In the genomic region with DNA sequence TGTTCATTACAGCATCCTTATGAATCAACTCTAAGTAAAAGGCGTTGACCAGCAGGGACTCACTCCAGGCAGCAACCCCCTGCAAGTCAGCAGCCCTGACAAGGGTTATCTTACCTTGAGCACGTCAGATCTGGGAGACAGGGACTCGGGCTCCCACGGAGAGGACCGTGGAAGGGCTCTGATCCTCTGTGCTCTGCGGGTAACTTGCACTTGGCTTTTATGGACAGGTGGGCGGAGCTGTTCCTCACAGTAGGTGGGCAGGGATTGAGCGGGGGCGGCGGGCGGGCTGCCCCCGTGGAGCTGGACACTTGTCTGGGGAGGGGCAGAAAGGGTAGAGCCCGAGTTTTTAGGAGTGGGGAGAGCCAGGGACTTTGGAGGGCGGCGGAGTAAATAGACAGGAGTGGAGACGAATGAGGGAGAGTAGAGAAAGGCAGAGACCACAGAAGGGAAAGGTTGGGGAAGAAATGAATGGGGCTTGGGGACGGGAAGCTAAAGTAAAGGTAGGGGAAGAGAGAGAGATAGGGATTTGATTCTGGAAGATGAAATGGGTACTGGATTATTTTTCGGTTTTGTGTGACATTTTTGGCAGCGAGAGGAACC, we compare ENCODE assay signal across 8 mouse cellular contexts. TPM values are rescaled to one million over a fixed set of nuclear protein-coding genes. Genes with fewer than 3 reads are reported as not detected.
DNase-seq lines count a peak whose midpoint lies in the region; ATAC-seq lines count a peak whose summit lies in the region.

Gene Col8a1 (minus strand): TSS at position 212 of the 600 bp plus-strand sequence.

- peak within 1 kb of the TSS; percentile 53 for H3K4me3 ChIP-seq in forebrain, embryonic 10.5 days
- peak within 1 kb of the TSS; percentile 40 for H3K4me3 ChIP-seq in hindbrain, embryonic 12.5 days
- 0 out of 2 replicates have a peak within 1 kb of the TSS, but pooled peaks have one; percentile 4 for H3K4me3 ChIP-seq in liver, embryonic 13.5 days (replicated peaks)
- peak within 1 kb of the TSS; percentile 51 for H3K4me3 ChIP-seq in stomach, embryonic 16.5 days (replicated peaks; ENCODE audit: low read length)

- H3K36me3 ChIP-seq in forebrain, embryonic 10.5 days (replicated peaks) = no peaks in the 10 kb centered on the region
- no peaks in the 10 kb centered on the region for H3K36me3 ChIP-seq in hindbrain, embryonic 12.5 days
- H3K36me3 ChIP-seq in liver, embryonic 13.5 days = no peaks in the 10 kb centered on the region
- H3K36me3 ChIP-seq in stomach, embryonic 16.5 days (ENCODE audit: control insufficient read depth, insufficient read depth, low read length) = no peaks in the 10 kb centered on the region

- peak within 1 kb of the TSS; percentile 52 for H3K9ac ChIP-seq in hindbrain, embryonic 12.5 days
- H3K9ac ChIP-seq in liver, embryonic 13.5 days = no peak within 1 kb of the TSS
- H3K9ac ChIP-seq in stomach, embryonic 16.5 days (ENCODE audit: low read length) = peak within 1 kb of the TSS; percentile 67

- peak within 1 kb of the TSS; percentile 74 for H3K4me2 ChIP-seq in hindbrain, embryonic 12.5 days (replicated peaks)
- peak within 1 kb of the TSS; percentile 48 for H3K4me2 ChIP-seq in liver, embryonic 13.5 days
- H3K4me2 ChIP-seq in stomach, embryonic 16.5 days (ENCODE audit: low read depth, low read length) = peak within 1 kb of the TSS; percentile 81

- no peaks in the 10 kb centered on the region for H3K9me3 ChIP-seq in forebrain, embryonic 10.5 days
- no peaks in the 10 kb centered on the region for H3K9me3 ChIP-seq in hindbrain, embryonic 12.5 days (replicated peaks)
- no peaks in the 10 kb centered on the region for H3K9me3 ChIP-seq in liver, embryonic 13.5 days (replicated peaks)
- H3K9me3 ChIP-seq in stomach, embryonic 16.5 days (replicated peaks; ENCODE audit: control insufficient read depth, low read length) = no peaks in the 10 kb centered on the region

- H3K27ac ChIP-seq in forebrain, embryonic 10.5 days = no peak within 1 kb of the TSS
- no peak within 1 kb of the TSS for H3K27ac ChIP-seq in hindbrain, embryonic 12.5 days
- H3K27ac ChIP-seq in liver, embryonic 13.5 days = no peak within 1 kb of the TSS
- H3K27ac ChIP-seq in stomach, embryonic 16.5 days (ENCODE audit: low read length) = no peak within 1 kb of the TSS

- 4% methylated on average over 19 of the region's 19 CpGs for WGBS in forebrain, embryonic 10.5 days
- WGBS in hindbrain, embryonic 12.5 days = 5% methylated on average over 19 of the region's 19 CpGs
- WGBS in liver, embryonic 13.5 days (ENCODE audit: insufficient replicate concordance) = 7% methylated on average over 19 of the region's 19 CpGs
- WGBS in stomach, embryonic 16.5 days = 3% methylated on average over 19 of the region's 19 CpGs

- peak; percentile 9 for DNase-seq in adrenal gland, postnatal 10 days
- no peak for DNase-seq in adrenal gland, postnatal 4 days (ENCODE audit: low spot score in 2 of 2)
- DNase-seq in 3134 (ENCODE audit: extremely low read depth, insufficient read length, low spot score) = peak; percentile 75
- peak; percentile 16 for DNase-seq in forebrain, embryonic 10.5 days (ENCODE audit: extremely low spot score, low spot score)
- no peak for DNase-seq in liver, embryonic 13.5 days
- DNase-seq in ovary, postnatal 14 days (ENCODE audit: low spot score) = no peak

- H3K27me3 ChIP-seq in forebrain, embryonic 10.5 days (ENCODE audit: poor library complexity, severe bottlenecking) = peaks cover 31% of the 10 kb centered on the region
- H3K27me3 ChIP-seq in hindbrain, embryonic 12.5 days = peaks cover 8% of the 10 kb centered on the region; the same call in 1 of the 2 replicates
- peaks cover 5% of the 10 kb centered on the region for H3K27me3 ChIP-seq in liver, embryonic 13.5 days
- no peaks in the 10 kb centered on the region for H3K27me3 ChIP-seq in stomach, embryonic 16.5 days (ENCODE audit: control insufficient read depth, insufficient read depth, low read length)

- H3K4me1 ChIP-seq in forebrain, embryonic 10.5 days = peaks cover 32% of the 10 kb centered on the region
- H3K4me1 ChIP-seq in hindbrain, embryonic 12.5 days = peaks cover 11% of the 10 kb centered on the region
- no peaks in the 10 kb centered on the region for H3K4me1 ChIP-seq in liver, embryonic 13.5 days (replicated peaks)
- H3K4me1 ChIP-seq in stomach, embryonic 16.5 days (ENCODE audit: control insufficient read depth, insufficient read depth, low read length) = 0 out of 2 replicates have a peak, but pooled peaks cover 9% of the 10 kb centered on the region

- ATAC-seq in hindbrain, embryonic 12.5 days (ENCODE audit: low FRiP score) = 0 out of 2 replicates have a peak, but pooled peaks have one; percentile 39
- no peak for ATAC-seq in liver, embryonic 13.5 days (ENCODE audit: low read depth)
- no peak for ATAC-seq in stomach, embryonic 16.5 days (ENCODE audit: insufficient read depth, low FRiP score)

RNA-seq across cellular contexts. Expression of gene Col8a1, which starts in this region (rescaled TPM):
- total RNA-seq in adrenal gland, postnatal 10 days (2021) = 1 to 10 TPM; 4.6 to 5.1 TPM
- total RNA-seq in adrenal gland, postnatal 4 days (2021) = 1 to 10 TPM; 2.8 to 3.5 TPM
- 0.32 and 0.82 TPM in 2 replicates for polyA plus RNA-seq in forebrain, embryonic 10.5 days (2016; fragmentation: Nextera tagmentation; extraction: Ambion mirVana)
- polyA plus RNA-seq in hindbrain, embryonic 12.5 days (2016; fragmentation: Nextera tagmentation; extraction: Ambion mirVana) = 10.8 and 12.2 TPM in 2 replicates
- 0.25 and 0.30 TPM in 2 replicates for polyA plus RNA-seq in liver, embryonic 13.5 days (2015; fragmentation: Nextera tagmentation; extraction: Ambion mirVana)
- 15.6 and 15.8 TPM in 2 replicates for polyA plus RNA-seq in stomach, embryonic 16.5 days (2015; fragmentation: Nextera tagmentation; extraction: Ambion mirVana)

Comparison
In these comparisons a context has a peak if more than half of its experiments do, and no peak if none do; other contexts are left out.
1. DNase-seq: peak in adrenal gland, postnatal 10 days (single experiment) and 3134 (single experiment); none in adrenal gland, postnatal 4 days (0 of 2), liver, embryonic 13.5 days (single experiment) and ovary, postnatal 14 days (single experiment).
2. Peak in DNase-seq and H3K4me3 ChIP-seq in forebrain, embryonic 10.5 days; RNA of the gene not detected or under 1 TPM.
3. Peak in every context shown above with its lines, with median percentiles within 50 percentile points of each other: H3K4me3 ChIP-seq and H3K4me2 ChIP-seq.